Mouse (Mus musculus): ENCODE data around the gene Oser1. TPM values are rescaled to one million over a fixed set of nuclear protein-coding genes. Genes with fewer than 3 reads are reported as not detected.

The Oser1 gene
- polyA plus RNA-seq, 1 experiment from 2014 or later: 64.5 TPM

DNA sequence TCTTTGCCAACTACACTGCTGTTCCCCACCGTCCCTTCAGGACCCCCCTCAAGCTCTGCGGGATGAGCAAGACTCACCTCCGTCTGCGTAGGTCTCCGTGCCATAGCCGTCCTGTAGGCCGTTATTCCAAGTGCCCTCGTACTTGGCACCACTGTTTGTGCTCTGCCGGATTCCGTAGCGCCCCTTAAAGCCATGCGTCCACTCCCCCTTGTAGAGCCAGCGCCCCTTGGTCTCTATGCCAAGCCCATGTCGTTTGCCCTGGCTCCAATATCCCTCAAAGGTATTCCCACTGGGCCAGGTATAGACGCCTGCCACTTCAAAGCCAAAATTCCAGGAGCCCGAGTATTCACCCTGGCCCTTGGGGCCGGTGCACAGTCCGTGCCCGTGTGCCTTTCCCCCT, 27.4 kb downstream of the Oser1 start:
- ATAC-seq: no peak
- Histone ChIP-seq H3K27ac (ENCODE audit: low read depth, low read length) (no peak overlapping the region), H3K4me2 (replicated peaks; ENCODE audit: low read depth) (peak overlapping the region; percentile 40), H3K4me3 (ENCODE audit: low read depth, low read length) (peak overlapping the region; percentile 23), H3K27me3 (replicated peaks; ENCODE audit: control insufficient read depth, insufficient read depth, low read length) (no peaks in the 10 kb centered on the region), H3K4me1 (replicated peaks; ENCODE audit: control insufficient read depth, insufficient read depth, low read length) (no peaks in the 10 kb centered on the region), H3K9me3 (ENCODE audit: control insufficient read depth) (no peaks in the 10 kb centered on the region), H3K36me3 (ENCODE audit: control insufficient read depth, insufficient read depth) (no peaks in the 10 kb centered on the region), H3K9ac (ENCODE audit: low read depth, low read length) (no peak overlapping the region; the same call in 1 of the 2 replicates)
- 84% methylated on average over 19 of the region's 19 CpGs for WGBS
- no peak for TF ChIP-seq CTCF (IDR thresholded peaks at IDR 0.05; ENCODE audit: low read depth)

DNA sequence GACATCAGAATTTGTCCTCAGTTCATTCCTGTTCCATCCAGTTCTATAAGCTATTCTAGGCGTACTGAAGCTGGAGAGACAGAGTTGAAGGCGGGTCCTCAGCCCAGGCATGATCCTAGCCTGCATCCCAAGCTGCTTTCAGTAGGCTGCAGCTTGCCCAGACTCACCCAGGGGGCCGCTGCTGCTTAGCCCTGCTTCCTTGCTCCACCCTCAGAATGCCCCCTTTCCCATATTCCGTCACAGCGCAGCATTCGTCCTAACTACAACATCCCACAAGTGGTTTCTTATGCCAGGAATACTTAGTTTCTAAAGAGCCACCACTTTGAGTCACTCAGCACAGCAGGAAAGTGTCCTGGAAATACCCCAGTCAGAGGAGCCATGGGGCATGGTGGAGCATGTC, 29.5 kb downstream of the Oser1 start:
- Histone ChIP-seq H3K4me2 (replicated peaks; ENCODE audit: low read depth) (peak overlapping the region; percentile 30), H3K9ac (ENCODE audit: low read depth, low read length) (no peak overlapping the region), H3K4me1 (replicated peaks; ENCODE audit: control insufficient read depth, insufficient read depth, low read length) (no peaks in the 10 kb centered on the region)

DNA sequence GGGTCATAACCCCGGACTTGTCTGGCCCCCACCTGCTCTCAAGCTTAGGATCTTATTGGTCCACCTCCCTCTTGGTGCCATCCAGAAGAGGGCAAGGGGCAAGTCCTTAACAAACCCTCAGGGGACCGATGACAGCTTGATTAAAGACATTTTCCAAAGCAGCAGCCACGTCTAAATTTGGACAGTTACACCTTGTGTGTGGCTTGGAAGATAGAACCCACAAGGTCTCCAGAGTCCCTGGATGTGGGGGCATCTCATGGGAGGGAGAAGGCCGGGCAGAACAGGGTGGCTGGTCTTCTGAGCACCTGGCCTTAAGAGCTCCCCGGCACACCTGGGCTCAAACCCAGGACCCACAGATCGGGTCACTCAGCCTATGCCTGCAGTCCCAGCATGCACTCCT, 30.5 kb downstream of the Oser1 start:
- Histone ChIP-seq H3K27ac (ENCODE audit: low read depth, low read length) (no peak overlapping the region), H3K9ac (ENCODE audit: low read depth, low read length) (no peak overlapping the region), H3K9me3 (ENCODE audit: control insufficient read depth) (no peaks in the 10 kb centered on the region), H3K4me3 (ENCODE audit: low read depth, low read length) (no peak overlapping the region), H3K4me2 (replicated peaks; ENCODE audit: low read depth) (peak overlapping the region; percentile 27; the same call in 1 of the 2 replicates), H3K27me3 (replicated peaks; ENCODE audit: control insufficient read depth, insufficient read depth, low read length) (no peaks in the 10 kb centered on the region), H3K36me3 (ENCODE audit: control insufficient read depth, insufficient read depth) (no peaks in the 10 kb centered on the region), H3K4me1 (replicated peaks; ENCODE audit: control insufficient read depth, insufficient read depth, low read length) (no peaks in the 10 kb centered on the region)
- WGBS: 70% methylated on average over 6 of the region's 6 CpGs
- no peak for TF ChIP-seq CTCF (IDR thresholded peaks at IDR 0.05; ENCODE audit: low read depth)
- no peak for ATAC-seq

More for the DNA sequence above, 29.5 kb downstream of the Oser1 start:
- no peaks in the 10 kb centered on the region for H3K27me3 ChIP-seq (replicated peaks; ENCODE audit: control insufficient read depth, insufficient read depth, low read length)
- H3K4me3 ChIP-seq (ENCODE audit: low read depth, low read length): no peak overlapping the region
- H3K36me3 ChIP-seq (ENCODE audit: control insufficient read depth, insufficient read depth): no peaks in the 10 kb centered on the region
- ATAC-seq: no peak
- 48% methylated on average over 6 of the region's 6 CpGs for WGBS
- H3K9me3 ChIP-seq (ENCODE audit: control insufficient read depth): no peaks in the 10 kb centered on the region
- no peak for TF ChIP-seq CTCF (IDR thresholded peaks at IDR 0.05; ENCODE audit: low read depth)
- no peak overlapping the region for H3K27ac ChIP-seq (ENCODE audit: low read depth, low read length)

DNA sequence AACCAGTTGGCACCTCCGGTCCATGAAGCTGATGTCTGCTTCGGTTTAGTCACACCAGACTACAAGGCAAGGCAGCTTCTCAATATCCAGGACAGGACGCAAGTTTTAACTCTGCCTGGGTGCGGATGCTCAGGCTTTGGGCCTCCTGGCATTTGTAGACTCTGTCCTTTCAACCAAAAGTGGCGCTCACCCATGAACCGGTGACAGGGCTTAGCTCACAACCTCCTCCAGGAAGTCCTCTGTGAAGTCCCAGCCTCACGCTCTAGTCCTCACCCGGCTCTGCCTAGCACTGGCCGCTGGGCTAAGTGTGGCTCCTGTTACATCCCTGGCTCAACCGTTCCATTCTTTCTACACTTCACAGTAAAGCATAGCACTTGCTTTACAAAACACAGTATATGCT, 31.3 kb downstream of the Oser1 start:
- peak overlapping the region; percentile 9; the same call in 1 of the 2 replicates for H3K4me2 ChIP-seq (replicated peaks; ENCODE audit: low read depth)
- no peak overlapping the region for H3K27ac ChIP-seq (ENCODE audit: low read depth, low read length)
- H3K27me3 ChIP-seq (replicated peaks; ENCODE audit: control insufficient read depth, insufficient read depth, low read length): no peaks in the 10 kb centered on the region
- no peak for ATAC-seq
- no peaks in the 10 kb centered on the region for H3K9me3 ChIP-seq (ENCODE audit: control insufficient read depth)
- no peak overlapping the region for H3K9ac ChIP-seq (ENCODE audit: low read depth, low read length)
- no peak overlapping the region for H3K4me3 ChIP-seq (ENCODE audit: low read depth, low read length)
- no peaks in the 10 kb centered on the region for H3K36me3 ChIP-seq (ENCODE audit: control insufficient read depth, insufficient read depth)
- no peaks in the 10 kb centered on the region for H3K4me1 ChIP-seq (replicated peaks; ENCODE audit: control insufficient read depth, insufficient read depth, low read length)
- 88% methylated on average over 10 of the region's 10 CpGs for WGBS
- TF ChIP-seq CTCF (IDR thresholded peaks at IDR 0.05; ENCODE audit: low read depth): no peak

DNA sequence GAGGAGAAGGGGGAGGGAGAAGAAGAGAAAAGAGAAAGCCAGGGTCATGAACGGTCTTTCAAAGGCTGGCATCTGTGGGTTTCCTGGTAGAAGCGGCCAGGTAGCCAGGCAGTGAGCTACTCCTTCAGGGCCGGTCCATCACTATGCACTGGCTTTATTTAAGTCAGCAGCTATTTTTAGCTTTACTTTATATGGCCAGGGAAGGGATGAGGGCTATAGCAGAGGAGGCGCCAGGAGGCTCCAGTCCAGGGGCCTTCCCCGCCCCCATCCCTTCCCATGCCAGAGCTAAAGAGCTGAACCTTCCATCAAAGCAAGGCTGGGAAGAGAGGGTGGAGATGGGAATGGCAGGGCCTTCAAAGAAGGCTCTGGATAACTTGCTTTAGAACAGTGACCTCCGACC, 32.1 kb downstream of the Oser1 start:
- no peak overlapping the region for H3K4me2 ChIP-seq (replicated peaks; ENCODE audit: low read depth)
- no peaks in the 10 kb centered on the region for H3K4me1 ChIP-seq (replicated peaks; ENCODE audit: control insufficient read depth, insufficient read depth, low read length)
- no peak for ATAC-seq
- WGBS: 55% methylated on average over 6 of the region's 6 CpGs
- H3K4me3 ChIP-seq (ENCODE audit: low read depth, low read length): no peak overlapping the region
- H3K27me3 ChIP-seq (replicated peaks; ENCODE audit: control insufficient read depth, insufficient read depth, low read length): no peaks in the 10 kb centered on the region
- H3K9me3 ChIP-seq (ENCODE audit: control insufficient read depth): no peaks in the 10 kb centered on the region
- no peak overlapping the region for H3K9ac ChIP-seq (ENCODE audit: low read depth, low read length)
- H3K27ac ChIP-seq (ENCODE audit: low read depth, low read length): no peak overlapping the region
- TF ChIP-seq CTCF (IDR thresholded peaks at IDR 0.05; ENCODE audit: low read depth): no peak
- H3K36me3 ChIP-seq (ENCODE audit: control insufficient read depth, insufficient read depth): no peaks in the 10 kb centered on the region

DNA sequence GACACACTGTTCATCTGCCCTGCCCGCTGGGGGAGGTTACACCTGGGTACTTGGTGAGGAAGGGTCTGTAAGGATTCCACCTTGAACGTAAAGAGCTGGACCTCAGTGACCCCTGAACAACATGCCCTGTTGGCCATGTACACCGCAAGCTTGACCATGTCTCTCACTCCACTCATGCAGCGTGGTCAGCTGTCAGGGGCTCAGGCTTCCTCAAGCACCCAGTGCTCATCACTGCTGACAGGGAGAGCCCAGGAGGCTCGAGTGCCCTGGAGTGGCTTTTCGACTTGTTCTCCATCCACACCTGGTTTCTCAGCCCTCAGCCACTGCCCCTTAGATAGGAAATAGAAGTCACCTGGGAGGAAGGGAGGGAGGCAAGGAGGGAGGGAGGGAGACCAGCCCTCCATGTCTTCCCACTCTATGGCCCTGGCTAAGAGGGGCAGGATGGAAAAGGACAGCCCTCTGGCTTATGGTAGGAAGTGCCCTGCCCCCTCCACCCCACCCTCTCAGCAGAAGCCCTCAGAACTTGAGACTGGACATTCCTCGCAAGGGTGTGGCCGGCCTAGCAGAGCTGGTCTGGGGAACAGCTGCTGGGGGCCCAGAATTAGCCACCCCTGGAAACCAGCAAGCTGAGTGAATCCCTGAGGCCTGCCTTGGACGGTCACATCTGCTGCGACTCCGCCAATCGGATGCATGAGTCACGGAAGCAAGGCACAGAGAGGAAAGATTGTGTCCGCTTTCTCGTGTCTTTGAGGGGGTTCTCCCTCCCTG, 37.9 kb downstream of the Oser1 start:
- H3K9ac ChIP-seq (ENCODE audit: low read depth, low read length): no peak overlapping the region
- H3K4me3 ChIP-seq (ENCODE audit: low read depth, low read length): no peak overlapping the region
- 57% methylated on average over 15 of the region's 15 CpGs for WGBS
- H3K9me3 ChIP-seq (ENCODE audit: control insufficient read depth): no peaks in the 10 kb centered on the region
- H3K27me3 ChIP-seq (replicated peaks; ENCODE audit: control insufficient read depth, insufficient read depth, low read length): no peaks in the 10 kb centered on the region
- no peak overlapping the region for H3K4me2 ChIP-seq (replicated peaks; ENCODE audit: low read depth)
- no peaks in the 10 kb centered on the region for H3K36me3 ChIP-seq (ENCODE audit: control insufficient read depth, insufficient read depth)
- ATAC-seq: no peak
- H3K27ac ChIP-seq (ENCODE audit: low read depth, low read length): no peak overlapping the region
- no peaks in the 10 kb centered on the region for H3K4me1 ChIP-seq (replicated peaks; ENCODE audit: control insufficient read depth, insufficient read depth, low read length)
- no peak for TF ChIP-seq CTCF (IDR thresholded peaks at IDR 0.05; ENCODE audit: low read depth)
